Mouse (Mus musculus) MEL (cell line): Measurements from ENCODE around the gene Pxdn.

Experiments
- CTCF ChIP-seq, 3 experiments: IDR thresholded peaks in 2 of 3; conservative IDR thresholded peaks in 1 of 3; 2 replicates each; pipeline ENCODE4 v1.5.1; 2011 to 2012; ENCODE audit warnings: low read length in 3 of 3, low read depth in 2 of 3, mild to moderate bottlenecking in 2 of 3, improper control_type of control experiment in 1 of 3, inconsistent platforms in 1 of 3, mixed read lengths in 1 of 3, moderate library complexity in 1 of 3; ENCODE audit not compliant: control insufficient read depth in 1 of 3, insufficient read depth in 1 of 3, poor library complexity in 1 of 3, severe bottlenecking in 1 of 3
- HCFC1 ChIP-seq: IDR thresholded peaks from 2 replicates; pipeline ENCODE4 v1.6.1; 2012; ENCODE audit warnings: low read depth, mild to moderate bottlenecking, inconsistent platforms, low read length, improper control_type of control experiment, moderate library complexity
- MAX ChIP-seq: IDR thresholded peaks from 2 replicates; pipeline ENCODE4 v1.6.1; 2011; ENCODE audit warnings: low read length, improper control_type of control experiment
- NELFE ChIP-seq: IDR thresholded peaks from 2 replicates; pipeline ENCODE4 v1.6.1; 2011; ENCODE audit warnings: low read depth, low read length, improper control_type of control experiment
- POLR2A ChIP-seq, 2 experiments: IDR thresholded peaks; 2 replicates each; pipeline ENCODE4 v1.6.1; 2011 to 2012; ENCODE audit warnings: low read length in 2 of 2, mild to moderate bottlenecking in 2 of 2, control low read depth in 1 of 2, improper control_type of control experiment in 1 of 2, low read depth in 1 of 2, moderate library complexity in 1 of 2; ENCODE audit not compliant: control insufficient read depth in 1 of 2, insufficient read depth in 1 of 2, poor library complexity in 1 of 2
- SMC3 ChIP-seq: IDR thresholded peaks from 2 replicates; pipeline ENCODE4 v1.6.1; 2011; ENCODE audit warnings: low read depth, low read length, improper control_type of control experiment
- TAL1 ChIP-seq: IDR thresholded peaks from 2 replicates; pipeline ENCODE4 v1.6.1; 2012; ENCODE audit warnings: mild to moderate bottlenecking, inconsistent platforms, low read length, moderate library complexity, mixed read lengths

DNA sequence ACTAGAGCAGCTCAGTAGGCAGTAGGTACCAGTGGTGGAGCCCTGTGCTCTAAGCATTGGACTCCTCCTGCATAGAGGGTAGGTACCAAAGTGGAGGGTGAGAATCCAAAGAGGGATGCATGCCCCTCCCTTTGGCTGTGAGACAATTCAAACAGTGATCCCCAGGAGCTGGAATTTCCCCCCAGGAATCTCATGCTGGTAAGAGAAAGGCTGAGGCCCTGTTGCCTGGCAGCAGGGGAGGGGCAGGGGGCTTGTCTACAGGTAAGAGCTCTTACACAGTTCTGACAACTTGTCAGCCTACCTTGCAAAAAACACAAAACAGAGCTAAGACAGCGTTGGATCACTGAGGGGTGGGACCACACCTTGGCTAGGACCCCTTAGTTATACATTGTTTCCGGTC is 3.9 kb upstream of the Pxdn start:
- no peak for TF ChIP-seq CTCF (IDR thresholded peaks at IDR 0.05 in 2 of 3, conservative IDR thresholded peaks at IDR 0.05 in 1 of 3; ENCODE audit: control insufficient read depth in 1 of 3, insufficient read depth in 1 of 3, low read depth in 2 of 3, low read length in 3 of 3, poor library complexity in 1 of 3, severe bottlenecking in 1 of 3)
- TF ChIP-seq NELFE, result no peak
- TF ChIP-seq POLR2A (IDR thresholded peaks at IDR 0.05; ENCODE audit: control insufficient read depth in 1 of 2, insufficient read depth in 1 of 2, low read depth in 1 of 2, low read length in 2 of 2, poor library complexity in 1 of 2), result no peak
- no peak for TF ChIP-seq SMC3
- TF ChIP-seq HCFC1, result no peak
- no peak for TF ChIP-seq MAX
- TF ChIP-seq TAL1, result no peak
